Mouse (Mus musculus): ENCODE results near the gene Akap8.

Gene Akap8

DNA sequence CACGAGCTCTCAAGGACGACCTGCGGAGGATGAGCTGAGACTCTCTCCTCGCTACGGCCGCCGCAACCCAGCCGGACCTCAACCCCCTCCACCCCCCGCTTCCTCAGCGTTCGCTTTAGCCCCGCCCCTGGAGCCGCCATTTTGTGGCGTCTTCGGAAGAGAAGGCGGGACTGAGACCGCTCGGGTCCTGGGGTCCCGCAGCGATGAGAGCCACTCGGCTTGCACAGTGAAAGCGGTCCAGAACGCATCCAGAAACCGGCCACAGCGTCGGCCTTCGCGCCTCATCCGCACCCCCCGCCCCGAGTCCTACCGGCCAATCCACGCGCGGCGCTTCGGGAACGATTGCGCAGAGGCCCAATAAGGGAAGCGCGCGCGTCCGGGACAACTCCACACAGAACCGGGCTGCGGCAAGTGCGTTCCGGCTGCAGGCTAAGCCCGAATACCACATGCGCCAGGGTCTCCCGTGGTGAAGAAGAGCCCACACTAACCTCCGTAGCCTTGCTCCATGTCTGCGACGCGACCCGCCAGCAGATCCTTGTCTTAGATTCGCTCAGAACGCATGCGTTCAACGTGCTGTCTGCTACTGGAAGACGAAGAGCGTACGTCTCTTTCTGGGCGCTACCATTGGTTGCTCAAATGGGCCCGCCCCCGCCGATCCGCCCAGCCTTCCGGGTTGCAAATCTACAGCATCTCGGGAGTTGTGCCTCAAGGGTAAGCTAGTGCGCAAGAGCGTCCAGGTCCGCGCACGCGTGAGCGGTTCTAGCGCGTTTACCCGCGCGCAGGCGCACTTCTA lies at the start of gene Akap8:
Gene Akap8 (minus strand): TSS at position 642 of the 793 bp plus-strand sequence.
- DNase-seq, result peak; percentile 99

DNA sequence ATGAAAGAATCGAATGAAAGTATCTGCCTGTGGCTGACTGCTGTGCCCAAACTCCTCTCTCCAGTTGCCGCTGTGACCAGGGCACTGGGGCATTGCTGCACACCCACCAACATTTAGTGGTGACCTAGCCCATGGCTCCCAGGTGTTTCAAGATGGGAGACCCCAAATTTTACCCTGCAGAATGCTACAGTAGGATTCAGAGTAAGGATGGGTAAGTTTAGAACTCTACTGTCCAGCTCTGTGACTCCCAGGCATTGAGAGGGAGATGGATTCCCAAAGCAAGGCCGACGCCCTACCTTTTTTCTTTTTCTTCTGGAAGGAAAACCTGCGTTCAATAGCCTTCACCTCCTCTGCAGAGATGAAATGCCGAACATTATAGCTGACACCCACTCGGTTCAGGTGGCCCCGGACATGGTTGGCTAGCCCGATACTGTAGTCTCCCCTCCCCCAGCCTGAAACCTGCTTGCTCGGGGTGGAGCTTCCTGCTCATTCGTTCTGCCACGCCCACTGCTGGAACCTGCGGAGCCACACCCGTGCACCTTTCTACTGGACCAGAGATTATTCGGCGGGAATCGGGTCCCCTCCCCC lies 48.0 kb upstream of the Akap8 start:
- DNase-seq, result no peak

DNA sequence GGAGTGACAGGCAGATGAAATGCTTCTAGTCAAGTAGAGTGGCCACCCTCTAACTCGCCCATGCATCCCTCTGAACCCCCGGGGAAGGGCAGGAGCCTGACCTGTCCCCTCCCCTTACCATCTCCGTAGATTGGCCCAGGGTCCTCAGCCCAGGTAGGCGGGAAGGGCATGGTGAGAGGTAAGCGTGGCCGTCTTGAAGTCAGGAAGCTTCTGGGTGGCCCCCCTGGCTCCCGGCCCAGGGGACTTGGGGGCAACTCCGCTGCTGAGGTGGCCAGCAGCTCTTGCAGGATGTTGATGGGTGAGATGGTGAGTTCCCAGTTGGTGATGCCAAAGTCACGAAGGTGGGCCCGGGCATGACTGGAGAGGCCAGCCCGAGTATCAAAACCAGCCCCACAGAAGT lies 46.7 kb upstream of the Akap8 start:
- no peak for DNase-seq

DNA sequence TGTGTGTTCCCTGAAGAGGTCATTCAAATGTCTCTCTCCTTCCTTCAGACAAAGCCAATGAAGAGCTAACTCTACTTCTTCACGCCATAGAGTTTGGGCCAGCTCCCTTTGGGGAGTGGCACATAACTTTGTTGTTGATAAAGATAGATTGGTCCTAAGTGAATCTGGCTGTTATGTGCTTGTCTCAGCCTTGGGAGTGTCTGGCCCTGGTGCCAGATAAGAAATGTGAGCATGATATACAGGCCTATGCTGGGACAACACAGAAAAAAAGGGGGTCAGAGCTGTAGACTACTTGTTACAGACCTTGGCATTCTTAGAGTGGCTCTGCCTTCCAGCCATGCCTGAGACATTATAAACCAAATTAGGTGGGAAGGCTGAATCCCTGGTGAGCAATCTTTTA lies 44.3 kb upstream of the Akap8 start:
- DNase-seq, result no peak

DNA sequence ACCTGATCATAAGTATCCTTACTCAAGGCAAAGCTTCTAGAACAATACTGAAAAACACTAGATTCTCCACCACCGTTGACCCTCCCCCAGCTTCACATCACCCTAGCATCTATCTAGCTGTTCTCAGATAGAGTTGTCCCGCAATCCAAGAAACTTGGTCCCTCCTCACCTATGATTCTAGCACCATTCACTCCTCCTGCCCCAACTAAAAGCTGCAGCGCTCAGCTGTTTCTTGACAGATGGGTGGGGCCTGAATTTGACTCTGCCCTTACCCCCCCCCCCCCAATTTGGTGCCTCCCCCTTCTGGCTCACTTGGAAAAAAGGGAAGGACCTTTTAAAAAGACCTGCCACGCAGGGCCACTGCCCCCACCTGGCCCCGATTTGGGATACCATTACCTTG lies 43.8 kb upstream of the Akap8 start:
- no peak for DNase-seq

DNA sequence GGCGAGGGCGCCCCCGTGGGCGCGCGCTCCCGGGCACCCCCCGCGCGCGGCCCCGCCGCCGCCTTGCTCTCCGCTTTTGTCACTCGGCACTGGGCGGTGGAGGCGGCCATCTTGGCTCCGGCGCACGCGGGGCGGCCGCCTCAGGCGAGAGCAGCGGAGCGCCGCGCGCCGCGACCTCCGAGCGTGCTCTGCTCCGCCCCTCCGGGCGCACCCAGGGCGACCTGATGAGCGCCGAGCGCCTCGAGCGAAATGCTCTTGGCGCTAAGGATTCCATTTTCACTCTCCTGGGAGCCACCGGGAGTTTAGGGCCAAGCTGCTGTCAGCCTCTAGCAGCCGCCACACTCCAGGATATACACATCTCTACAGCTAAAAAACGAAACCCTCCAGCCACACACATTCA lies 43.3 kb upstream of the Akap8 start:
- peak; percentile 89 for DNase-seq

DNA sequence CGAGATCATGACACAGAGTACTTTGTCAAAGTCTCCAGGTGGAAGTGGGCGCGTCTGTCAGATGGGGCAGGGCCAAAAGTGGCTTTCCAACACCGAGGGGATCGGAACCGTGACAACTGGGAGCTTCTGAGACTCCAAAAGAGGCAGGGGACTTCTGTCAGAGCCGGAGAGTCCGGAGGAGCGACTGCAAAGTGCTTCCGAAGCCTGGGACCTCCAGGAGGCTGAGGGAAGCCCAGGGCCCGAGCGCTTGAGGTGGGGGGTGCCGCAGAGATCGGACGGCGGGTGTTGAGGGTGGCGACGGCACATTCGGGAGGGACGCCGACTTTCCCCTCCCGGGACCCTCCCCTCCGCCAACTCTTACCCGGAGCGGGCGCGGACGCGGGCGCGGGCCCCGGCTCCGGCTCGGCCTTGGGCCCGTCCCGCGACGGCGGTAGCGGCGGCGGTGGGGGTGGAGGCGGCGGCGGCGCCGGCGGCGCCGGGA lies 42.8 kb upstream of the Akap8 start:
- DNase-seq, result no peak

DNA sequence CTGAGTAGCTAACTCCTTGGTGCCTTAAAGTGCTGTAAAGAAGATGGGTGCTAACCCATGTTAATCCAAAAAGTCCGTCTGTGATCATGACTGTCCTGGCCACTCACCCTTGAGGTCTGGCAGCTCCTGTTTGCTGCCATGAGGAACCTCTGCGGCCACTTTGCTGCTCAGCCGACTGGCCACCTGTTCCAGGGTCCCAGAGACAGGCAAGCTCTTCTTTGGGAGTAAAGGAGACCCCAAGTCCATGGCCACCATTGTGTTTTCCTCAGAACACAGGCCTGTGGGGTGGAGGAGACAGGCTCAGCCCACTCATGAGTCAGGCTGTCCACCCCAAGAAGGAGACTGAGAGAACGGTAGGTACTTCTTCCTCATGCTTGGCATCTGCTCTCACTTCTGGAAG lies 41.6 kb upstream of the Akap8 start:
- DNase-seq, result no peak

DNA sequence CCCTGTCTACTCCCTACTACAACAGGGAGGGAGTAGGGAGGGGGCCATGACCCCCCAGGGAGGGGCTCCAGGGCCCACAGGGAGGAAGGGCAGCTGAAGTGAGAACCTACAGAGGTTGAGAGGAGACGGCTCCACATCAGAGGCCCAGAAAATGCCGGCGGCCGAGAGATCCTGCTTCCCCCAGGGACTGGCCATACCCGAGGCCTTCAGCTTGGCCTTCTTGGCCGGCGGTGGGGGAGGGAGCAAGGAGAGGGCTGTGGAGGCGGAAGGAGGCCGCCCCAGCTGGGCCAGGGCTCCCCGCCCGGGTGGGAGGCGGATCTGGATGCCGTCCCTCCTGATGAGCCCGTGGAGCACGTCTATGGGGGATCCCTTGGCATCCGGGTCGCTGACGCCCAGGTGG lies 38.9 kb upstream of the Akap8 start:
- DNase-seq, result no peak

DNA sequence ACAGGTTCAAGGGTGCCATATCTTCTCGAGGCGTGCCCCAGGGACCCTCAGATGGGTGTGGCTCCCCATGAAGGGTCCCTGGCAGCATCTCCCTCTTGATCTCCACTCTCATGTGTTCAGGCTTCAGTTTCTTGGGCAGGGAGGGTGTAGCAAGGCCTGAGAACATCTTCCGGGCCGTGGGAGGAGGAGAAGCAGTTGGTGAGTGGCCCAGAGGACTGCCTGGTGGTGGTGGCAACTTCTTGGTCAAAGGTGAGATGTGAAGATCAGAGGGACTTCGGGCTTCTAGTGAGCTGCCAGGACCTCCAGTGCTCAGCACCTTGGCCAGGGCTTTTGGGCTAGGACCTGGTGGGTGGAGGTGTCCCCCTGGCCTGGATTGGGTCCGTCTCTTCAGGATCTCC lies 37.9 kb upstream of the Akap8 start:
- no peak for DNase-seq

DNA sequence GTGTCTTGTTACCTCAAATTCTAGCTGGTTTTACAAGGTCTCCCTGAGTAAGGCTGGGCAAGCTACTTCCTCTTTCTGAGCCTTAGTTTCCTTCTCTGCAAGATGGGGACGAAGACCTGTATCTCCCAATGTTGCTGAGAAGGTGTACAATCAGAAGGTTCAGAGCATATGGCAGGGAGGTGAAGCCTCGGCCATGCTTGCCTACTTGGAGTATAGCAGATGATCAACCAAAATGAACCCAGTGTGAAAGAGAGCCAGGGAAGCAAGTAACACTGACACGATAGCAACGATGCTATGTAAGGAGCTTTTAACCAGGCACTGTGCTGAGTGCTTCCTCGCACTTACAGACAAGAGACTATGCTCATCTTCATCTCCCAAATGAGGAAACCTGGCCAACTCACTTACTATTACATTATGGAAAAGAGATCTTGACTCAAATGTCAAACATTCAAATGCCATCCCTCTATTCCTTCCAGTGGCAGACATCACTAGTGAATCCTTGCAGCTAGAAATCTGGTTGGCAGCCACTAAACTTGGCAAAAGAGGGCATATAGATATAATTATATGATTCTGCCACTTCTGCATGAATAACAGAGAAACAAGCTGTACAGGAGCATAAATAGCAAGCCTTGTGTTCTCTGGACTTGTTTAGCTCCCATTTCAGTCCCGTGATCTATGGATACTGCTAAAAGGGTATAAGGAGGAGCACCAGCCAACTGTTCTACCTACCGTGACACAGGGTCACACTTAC lies 37.3 kb upstream of the Akap8 start:
- no peak for DNase-seq

DNA sequence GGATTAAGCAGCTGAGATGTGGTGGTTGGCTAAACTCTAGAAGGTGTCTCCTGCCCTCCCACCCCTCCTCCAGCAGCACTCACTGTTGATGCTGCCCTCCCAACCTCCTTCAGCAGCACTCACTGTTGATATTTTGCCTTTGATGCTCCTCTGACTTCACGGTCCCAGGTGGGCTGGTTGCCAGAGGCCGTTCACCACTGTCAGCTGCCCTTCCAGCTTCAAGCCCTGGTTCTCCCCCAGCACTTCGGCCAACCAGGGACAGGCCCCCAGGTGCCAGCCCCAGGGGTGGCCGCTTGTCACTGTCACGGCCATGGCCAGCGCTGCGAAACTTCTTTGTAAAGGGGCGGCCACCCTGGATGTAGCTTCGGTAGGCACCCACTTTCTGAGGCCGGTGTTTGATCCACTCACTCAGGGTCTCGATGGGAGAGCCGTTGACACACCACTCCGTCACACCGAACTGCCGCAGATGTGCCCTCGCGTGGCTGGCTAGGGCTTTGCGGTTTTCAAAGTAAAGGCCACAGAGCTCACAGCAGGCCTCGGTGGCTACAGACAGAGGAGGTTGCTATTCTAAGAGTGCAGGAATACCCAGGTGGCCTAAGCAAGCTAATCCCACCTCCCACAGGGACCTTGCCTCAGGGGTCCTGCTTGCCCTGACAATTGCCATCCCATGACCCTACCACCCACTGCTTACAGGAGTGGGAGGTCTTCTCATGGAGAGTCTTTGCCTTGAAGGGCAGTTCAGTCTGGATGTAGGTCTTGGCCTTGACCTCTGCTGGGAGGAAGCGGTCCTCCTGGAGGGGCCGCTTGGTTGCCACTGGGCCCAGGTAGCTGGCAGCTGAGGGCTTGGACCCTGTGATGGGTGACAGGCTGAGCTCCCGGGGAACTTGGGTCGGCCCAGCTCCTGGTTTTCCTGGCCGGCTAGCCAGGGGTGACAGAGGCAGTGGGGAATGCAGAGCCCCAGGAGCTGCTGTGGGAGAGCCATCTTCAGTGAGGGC lies 36.0 kb upstream of the Akap8 start:
- DNase-seq, result no peak

DNA sequence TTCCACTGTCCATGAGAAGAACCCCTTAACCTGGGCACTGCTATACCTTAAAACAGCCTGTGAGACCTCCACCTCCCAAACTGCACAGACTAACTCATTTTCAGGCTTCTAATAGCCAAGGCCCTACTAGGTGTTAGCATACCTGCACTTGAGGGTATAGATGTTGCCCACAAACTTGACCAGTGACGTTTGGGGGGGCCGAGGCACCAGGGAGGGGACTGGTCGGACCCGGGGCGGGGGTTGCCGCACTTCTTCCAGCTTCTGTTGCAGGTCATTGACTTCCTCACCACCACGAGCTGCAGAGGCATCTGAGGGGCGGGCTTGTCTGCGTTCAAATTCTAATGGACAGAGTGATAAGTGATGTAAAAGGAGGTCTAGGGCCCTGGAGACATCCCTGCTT lies 35.2 kb upstream of the Akap8 start:
- no peak for DNase-seq

DNA sequence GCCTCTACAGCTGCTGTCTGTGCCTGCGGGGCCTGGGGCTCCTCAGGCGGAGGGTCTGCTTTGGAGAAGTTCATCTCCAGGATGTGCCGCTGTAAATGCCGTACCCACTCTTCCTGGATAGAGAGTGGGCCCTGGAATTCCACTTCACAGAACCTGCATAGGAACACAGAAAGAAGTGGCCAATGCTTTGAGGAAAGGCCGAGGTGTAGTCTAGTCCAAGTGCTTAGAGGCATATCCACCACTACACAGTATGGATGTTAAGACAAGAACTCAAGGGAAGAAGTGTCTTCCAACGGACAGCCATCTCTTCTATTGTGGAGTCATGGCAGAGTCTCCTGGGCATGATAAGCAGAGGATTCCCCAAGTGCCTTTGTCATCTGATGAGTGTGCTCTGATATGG lies 34.0 kb upstream of the Akap8 start:
- DNase-seq, result no peak

DNA sequence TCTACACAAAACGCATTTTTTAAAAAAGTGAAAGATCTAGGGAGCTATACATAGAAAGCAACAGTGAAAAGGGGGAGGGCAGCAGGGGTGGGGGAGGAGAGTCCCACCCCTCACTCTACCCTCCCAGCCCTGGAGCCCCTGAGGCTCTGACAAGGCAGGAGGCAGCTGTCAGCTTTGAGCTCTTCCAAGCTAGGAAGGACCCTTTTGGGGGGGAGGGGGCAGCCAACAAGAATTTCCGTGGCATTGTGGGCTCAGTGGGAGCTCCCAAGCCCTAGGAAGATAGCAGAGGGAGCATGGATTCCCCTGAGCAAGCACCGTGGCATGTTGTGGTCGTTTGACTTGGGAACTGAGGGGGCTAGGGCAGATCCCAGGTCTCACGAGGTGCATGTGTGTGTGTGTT lies 33.2 kb upstream of the Akap8 start:
- no peak for DNase-seq

DNA sequence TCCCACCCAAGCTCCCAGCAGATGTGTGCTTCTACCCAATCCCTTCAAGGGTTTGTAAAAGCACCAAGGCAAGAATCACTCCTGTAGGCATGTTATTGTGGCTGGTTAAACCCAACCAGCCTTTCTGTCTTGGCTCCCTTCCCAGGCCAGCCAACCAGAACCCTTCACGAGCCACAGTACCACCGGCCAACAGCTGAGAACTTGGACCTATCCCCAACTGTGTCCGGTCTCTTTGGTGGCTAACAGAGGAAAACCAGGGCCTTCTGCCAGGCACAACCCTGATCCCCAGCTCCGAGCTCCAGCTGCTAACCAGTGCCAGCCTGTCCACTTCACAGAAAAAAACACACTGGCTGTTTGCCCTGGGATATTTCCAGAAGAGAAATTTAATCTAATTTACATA lies 32.7 kb upstream of the Akap8 start:
- peak; percentile 98 for DNase-seq

DNA sequence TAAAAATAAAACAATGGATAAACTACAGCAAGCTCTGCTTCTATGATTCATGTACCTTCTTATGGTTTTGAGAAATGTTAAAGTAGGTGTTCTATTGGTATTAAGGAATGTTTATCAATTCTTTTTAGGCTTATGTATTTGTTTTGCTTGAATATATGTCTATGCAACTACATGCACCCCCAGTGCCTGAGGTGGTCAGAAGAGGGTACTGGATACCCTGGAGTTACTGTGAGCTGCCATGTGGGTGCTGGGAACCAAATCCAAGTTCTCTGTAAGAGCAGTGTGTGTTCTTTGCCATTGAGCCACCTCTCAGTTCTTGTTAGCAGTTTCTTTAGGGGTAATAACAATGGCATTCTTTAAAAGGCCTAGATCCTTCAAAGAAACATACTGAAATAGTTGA lies 30.7 kb upstream of the Akap8 start:
- no peak for DNase-seq

DNA sequence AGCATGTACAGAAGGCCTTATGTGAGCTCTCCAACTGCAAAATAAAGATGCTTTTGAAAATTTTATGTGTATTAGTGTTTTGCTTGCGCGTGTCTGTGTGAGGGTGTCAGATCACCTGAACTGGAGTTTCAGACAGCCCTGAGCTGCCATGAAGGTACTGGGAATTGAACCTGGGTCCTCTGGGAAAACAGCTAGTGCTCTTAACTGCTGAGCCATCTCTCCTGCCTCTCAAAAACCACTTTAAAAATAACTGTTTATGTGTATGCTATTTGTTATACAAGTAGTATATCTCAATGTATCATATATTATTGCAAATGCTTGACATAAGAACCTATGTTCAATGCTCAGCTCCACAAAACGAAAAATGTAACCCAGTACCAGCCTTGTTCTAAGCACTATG lies 30.2 kb upstream of the Akap8 start:
- no peak for DNase-seq

DNA sequence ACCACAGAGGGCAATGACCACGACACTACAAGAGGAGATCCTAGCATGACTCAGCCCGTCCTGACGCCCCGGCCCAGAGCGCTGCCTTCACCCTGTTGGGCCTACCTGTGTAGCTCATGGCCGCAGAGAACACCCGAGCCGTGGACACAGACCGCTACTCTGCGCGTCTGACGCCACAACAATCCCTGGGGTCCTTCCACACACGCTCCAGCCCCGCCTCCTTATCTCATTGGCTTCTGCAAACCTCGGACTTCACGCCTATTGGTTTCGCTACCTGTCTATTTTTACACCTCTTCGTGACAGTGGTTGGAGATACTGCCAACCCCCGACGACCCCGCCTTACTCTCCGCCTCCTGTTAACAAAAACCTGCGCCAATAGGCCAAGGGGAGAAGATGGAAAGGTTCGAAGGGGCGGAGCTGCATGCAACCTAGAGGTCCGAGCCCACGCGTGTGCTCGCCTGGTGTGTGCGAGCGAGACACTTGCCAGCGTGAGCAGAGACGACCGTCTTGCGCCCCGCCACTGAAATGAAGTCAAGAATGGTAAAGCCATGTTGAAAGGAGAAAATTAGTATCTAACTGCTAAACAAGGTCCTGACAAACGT lies 29.4 kb upstream of the Akap8 start, which contains the start of gene Akap8l:
Gene Akap8l (minus strand): TSS at position 226 of the 602 bp plus-strand sequence.
- peak; percentile 99 for DNase-seq

DNA sequence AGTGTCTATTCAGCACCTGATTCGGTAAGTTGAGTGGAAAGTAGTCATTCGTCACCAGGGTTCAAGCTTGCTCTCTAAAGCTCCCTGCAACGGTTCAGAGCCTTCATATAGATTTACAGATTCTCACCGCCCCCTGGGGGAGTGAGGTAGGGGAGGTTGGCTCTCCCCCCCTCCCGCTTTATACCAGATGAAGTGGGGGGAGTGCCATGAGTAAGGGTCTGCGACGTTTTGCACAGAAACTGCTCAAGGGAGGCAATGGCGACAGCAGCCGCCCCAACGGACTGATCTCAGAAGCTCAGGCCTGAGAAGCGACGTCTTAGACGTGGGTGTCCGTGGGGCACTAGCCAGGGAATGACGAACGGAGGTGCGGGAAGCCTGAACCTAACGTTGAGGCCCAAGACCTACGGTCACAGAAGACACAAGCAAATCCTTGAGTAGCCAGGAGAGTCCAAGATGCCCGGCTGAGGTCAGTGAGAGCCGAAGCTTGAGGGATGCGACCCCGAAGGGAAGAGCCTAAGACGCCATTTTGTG lies 28.9 kb upstream of the Akap8 start:
- DNase-seq, result no peak

DNA sequence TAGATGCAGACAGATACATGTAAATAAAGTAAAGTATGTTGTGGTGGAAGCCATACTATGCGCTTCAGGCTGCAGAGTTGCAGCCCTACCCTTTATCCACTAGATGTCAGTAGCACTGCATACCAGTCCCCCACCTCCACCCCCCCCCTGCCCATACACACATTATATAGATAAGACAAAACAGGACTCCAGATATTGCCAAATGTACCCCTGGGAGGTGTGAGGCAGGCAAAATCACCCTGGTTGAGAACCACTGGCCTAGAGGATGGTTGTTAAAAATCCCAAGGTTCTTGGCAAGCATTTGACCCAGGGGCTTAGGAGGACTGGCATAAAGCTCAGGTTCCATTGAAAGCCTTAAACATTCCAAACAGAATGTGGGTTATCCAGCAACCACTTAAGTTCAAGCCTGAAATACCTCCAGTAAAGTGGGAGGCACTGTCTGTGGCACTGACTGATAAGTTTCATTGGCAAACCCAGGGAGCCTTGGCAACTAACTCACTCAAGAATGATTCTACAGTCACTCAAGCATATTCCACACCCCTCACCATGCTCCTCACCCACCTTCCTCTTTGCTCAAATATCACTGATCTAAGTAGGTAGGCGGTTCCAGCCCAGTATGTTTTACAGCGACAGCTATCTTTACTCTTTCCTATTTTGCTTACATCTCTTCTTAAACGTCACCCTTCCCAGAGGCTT lies 28.1 kb upstream of the Akap8 start:
- DNase-seq, result peak; percentile 42

All from kidney, adult 9 months (tissue).